Mouse (Mus musculus): ENCODE data around the gene Pkhd1. TPM values are rescaled to one million over a fixed set of nuclear protein-coding genes. Genes with fewer than 3 reads are reported as not detected.

Pkhd1 gene
- polyA plus RNA-seq, 1 experiment from 2014 or later = not detected

DNA sequence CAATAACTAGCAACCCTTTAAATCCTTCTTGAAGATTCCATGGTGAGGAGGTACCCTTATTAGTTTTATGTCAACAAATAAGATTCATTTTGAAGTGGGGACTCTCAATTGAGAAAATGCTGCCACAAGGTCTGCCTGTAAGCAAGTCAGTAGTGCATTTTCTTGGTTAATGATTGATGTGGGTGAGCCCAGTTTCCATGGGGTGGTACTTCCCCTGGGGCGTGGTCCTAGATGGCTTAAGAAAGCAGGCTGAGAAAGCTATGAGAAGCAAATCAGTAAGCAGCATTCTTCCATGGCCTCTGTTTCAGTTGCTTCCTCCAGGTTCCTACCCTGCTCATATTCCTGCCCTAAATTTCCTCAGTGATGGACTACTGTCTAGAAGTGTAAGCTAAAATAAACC is 253.4 kb downstream of the Pkhd1 start:
- H3K36me3 ChIP-seq = no peaks in the 10 kb centered on the region
- no peaks in the 10 kb centered on the region for H3K27me3 ChIP-seq
- H3K27ac ChIP-seq = no peak overlapping the region
- H3K4me1 ChIP-seq (replicated peaks) = no peaks in the 10 kb centered on the region
- no peak for ATAC-seq (ENCODE audit: low FRiP score)
- H3K9ac ChIP-seq = no peak overlapping the region
- H3K4me2 ChIP-seq = no peak overlapping the region
- no peaks in the 10 kb centered on the region for H3K9me3 ChIP-seq
- 73% methylated on average over 1 of the region's 1 CpGs for WGBS
- no peak overlapping the region for H3K4me3 ChIP-seq

DNA sequence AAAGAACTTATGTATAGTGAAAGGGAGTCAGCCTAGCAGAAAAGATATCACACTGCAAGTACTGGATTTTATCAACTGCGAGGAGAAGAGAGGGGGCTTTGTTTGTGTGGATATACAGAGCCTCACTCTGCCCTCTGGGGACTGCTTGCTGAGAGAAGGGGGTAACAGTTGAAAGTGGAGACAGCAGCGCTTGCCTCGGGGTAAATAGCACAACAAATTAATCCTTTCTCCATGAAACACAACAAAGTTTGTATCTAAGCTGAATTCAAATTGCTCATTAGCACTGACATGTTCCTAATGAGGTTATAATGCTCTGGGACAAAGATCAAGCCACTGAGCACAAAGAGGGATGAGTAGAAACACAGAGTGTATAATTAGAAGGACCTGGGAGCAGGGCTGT is 273.2 kb downstream of the Pkhd1 start:
- no peak for ATAC-seq (ENCODE audit: low FRiP score)
- Histone ChIP-seq H3K9me3 (no peaks in the 10 kb centered on the region), H3K4me3 (no peak overlapping the region), H3K9ac (no peak overlapping the region), H3K4me1 (replicated peaks) (peaks cover 7% of the 10 kb centered on the region; the same call in 1 of the 2 replicates), H3K27ac (no peak overlapping the region), H3K4me2 (no peak overlapping the region), H3K36me3 (no peaks in the 10 kb centered on the region), H3K27me3 (no peaks in the 10 kb centered on the region)
- 42% methylated on average over 3 of the region's 3 CpGs for WGBS

DNA sequence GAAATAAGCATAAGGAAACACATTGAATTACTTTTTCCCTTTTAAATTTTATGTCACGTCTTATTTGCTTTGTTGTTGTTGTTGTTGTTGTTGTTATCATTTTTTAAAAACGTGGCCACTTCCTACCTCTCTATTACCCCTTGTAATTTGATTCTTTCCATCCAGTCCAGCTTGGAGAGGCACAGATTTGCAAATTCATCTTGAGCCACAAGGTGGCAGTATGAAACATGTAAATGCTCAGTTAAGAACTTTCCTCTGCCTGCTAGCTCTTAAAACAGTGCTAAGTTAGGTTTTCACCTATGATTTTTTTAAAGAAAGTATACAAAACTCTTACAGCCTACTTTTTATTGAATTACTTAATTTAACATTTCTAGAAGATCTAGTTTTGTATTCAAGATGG is 306.4 kb downstream of the Pkhd1 start:
- ATAC-seq (ENCODE audit: low FRiP score) = no peak
- peaks cover 30% of the 10 kb centered on the region for H3K27me3 ChIP-seq
- H3K4me3 ChIP-seq = no peak overlapping the region
- WGBS = 4% methylated on average over 2 of the region's 2 CpGs
- H3K36me3 ChIP-seq = no peaks in the 10 kb centered on the region
- no peaks in the 10 kb centered on the region for H3K9me3 ChIP-seq
- H3K27ac ChIP-seq = no peak overlapping the region
- no peak overlapping the region for H3K9ac ChIP-seq
- no peak overlapping the region for H3K4me2 ChIP-seq
- no peaks in the 10 kb centered on the region for H3K4me1 ChIP-seq (replicated peaks)

DNA sequence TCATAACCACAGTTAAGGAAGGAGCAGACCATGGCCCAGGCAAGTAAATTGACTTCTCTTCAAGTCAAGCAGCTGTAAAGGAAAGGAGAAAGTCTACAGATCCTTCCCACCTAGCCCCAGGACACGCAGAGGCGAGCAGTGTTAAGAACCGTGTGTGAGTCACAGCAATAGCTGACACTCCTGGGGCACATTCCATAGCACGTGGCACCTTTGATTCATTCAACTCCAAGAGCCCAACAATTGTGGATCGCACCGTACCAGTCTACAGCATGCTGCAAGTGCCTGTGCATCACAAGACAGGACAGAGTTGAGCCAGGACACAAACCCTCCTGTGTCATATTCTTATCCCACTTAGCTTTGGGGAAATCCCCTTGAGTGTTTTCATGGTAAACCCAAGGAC is 306.9 kb downstream of the Pkhd1 start:
- H3K4me1 ChIP-seq (replicated peaks) = no peaks in the 10 kb centered on the region
- ATAC-seq (ENCODE audit: low FRiP score) = no peak
- no peak overlapping the region for H3K4me2 ChIP-seq
- no peak overlapping the region for H3K4me3 ChIP-seq
- H3K36me3 ChIP-seq = no peaks in the 10 kb centered on the region
- no peaks in the 10 kb centered on the region for H3K9me3 ChIP-seq
- H3K27ac ChIP-seq = no peak overlapping the region
- H3K27me3 ChIP-seq = peaks cover 33% of the 10 kb centered on the region
- 74% methylated on average over 6 of the region's 6 CpGs for WGBS
- no peak overlapping the region for H3K9ac ChIP-seq

DNA sequence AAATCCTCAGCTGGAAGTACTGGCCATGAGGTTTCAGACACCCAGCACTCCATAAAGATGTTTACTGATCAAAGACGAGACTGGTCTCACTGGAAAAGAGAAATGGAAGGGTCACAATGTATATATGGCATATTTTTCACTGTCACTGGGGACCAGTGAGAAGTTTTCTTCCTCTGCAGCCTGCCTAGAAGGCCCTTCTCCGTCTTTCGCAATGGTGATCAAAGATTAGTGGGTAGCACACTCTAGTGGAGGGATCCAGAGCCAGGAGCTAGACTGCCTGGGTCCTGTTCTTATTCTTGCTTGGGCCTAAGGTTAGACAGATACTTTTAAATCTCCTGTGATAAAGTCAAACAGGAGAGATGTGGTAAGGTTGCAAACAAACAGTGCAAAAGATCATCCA is 311.7 kb downstream of the Pkhd1 start:
- no peaks in the 10 kb centered on the region for H3K9me3 ChIP-seq
- ATAC-seq (ENCODE audit: low FRiP score) = no peak
- H3K4me3 ChIP-seq = no peak overlapping the region
- peaks cover 36% of the 10 kb centered on the region for H3K27me3 ChIP-seq
- no peak overlapping the region for H3K9ac ChIP-seq
- H3K36me3 ChIP-seq = no peaks in the 10 kb centered on the region
- no peak overlapping the region for H3K4me2 ChIP-seq
- no peak overlapping the region for H3K27ac ChIP-seq
- 40% methylated on average over 3 of the region's 3 CpGs for WGBS
- peaks cover 20% of the 10 kb centered on the region for H3K4me1 ChIP-seq (replicated peaks)

DNA sequence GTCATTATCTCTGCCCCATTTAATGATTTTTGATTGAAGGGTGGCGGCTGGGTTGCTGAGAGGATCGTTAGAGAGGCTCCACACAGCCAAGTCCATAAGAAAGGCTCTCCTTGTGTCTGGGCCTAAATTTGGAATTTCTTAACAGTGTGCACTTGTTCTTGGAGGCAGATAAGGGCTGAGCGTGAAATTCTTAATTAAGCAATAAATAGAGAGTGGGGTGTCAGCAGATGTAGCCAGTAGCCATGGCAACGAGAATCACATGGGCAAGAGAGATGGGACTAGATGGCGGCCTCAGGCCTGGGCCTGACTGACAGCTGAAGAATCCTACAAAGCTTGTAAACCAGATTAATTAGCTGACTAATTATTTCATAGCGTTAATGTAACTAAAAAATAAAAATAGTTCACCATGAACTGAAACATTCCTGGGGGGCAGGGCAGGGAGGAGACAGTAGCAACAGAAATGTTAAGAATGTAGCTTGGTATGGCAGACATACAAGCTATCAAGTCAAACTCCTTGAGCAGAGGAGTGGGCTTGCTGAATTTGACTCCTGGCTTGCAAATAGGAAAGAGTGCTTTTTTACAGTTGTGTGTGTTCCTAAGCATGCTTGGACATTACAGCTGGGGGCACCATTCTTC is 314.8 kb downstream of the Pkhd1 start:
- 15% methylated on average over 6 of the region's 6 CpGs for WGBS
- H3K27me3 ChIP-seq = peaks cover 34% of the 10 kb centered on the region

DNA sequence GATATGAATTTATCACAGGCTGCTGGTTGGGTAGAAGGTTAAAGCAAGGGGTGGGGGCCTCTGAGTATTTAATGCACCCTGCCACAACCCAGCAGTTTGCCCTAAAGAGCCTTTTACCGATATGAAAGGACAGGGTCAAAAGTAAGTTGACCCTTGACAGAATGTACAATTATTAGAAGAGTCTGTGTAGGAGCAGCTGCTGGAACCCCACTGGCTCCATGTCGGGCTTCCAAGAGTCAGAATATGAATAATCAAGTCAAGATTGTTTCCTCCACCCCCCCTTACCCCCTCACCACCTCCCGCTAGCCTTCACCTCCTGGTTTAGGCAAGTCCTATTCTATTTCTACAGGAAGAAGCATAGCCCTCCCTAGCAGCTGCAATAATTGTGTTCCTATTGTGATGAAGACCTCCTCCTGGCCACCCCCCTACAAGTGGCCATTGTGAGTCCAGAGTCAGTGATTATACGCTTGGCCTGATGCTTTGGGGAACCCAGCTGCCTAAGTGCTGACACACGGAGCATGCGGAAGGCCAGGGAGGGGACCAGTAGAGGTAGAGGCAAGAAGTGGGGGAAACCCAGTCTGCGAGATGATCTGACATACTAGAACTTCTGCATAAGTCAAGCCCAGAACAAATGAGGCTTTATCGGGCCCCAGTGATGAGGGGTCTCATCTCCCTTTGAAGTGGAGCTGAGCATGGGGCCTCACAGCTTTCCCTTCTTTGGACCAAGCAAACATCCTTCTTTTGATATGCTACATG is 315.5 kb downstream of the Pkhd1 start:
- peak; percentile 92 for ATAC-seq (ENCODE audit: low FRiP score)

More for the DNA sequence above, 314.8 kb downstream of the Pkhd1 start:
- Histone ChIP-seq H3K4me1 (replicated peaks) (peaks cover 20% of the 10 kb centered on the region), H3K4me3 (no peak overlapping the region), H3K27ac (0 out of 2 replicates have a peak overlapping the region, but pooled peaks have one; percentile 30), H3K9ac (no peak overlapping the region), H3K9me3 (no peaks in the 10 kb centered on the region), H3K4me2 (no peak overlapping the region), H3K36me3 (no peaks in the 10 kb centered on the region)
- ATAC-seq (ENCODE audit: low FRiP score) = peak; percentile 90

DNA sequence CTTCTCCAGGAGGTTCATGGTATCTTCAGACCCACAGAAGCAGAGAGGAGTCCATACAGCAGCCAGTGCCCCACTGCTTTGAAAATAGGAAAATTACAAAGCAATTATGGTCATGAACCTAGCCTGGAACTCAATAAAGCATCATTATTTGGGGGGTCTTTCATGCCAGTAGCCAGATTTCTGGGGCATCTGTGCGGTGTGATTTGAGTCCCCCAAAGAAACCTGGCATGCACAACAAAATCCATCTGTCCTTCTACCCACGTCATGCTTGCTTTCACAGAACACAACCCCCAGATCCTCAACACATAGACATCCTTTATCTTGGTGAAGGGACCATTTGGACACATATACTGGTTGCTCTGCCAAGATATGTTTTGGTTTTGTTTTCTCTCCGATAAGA is 316.2 kb downstream of the Pkhd1 start:
- Histone ChIP-seq H3K9me3 (no peaks in the 10 kb centered on the region), H3K4me3 (no peak overlapping the region), H3K27me3 (peaks cover 30% of the 10 kb centered on the region), H3K27ac (no peak overlapping the region), H3K4me2 (no peak overlapping the region), H3K4me1 (replicated peaks) (peaks cover 20% of the 10 kb centered on the region), H3K36me3 (no peaks in the 10 kb centered on the region), H3K9ac (no peak overlapping the region)
- WGBS = 28% methylated on average over 3 of the region's 3 CpGs
- no peak for ATAC-seq (ENCODE audit: low FRiP score)

More for the DNA sequence above, 315.5 kb downstream of the Pkhd1 start:
- H3K4me3 ChIP-seq = no peak overlapping the region
- H3K4me2 ChIP-seq = no peak overlapping the region
- peaks cover 31% of the 10 kb centered on the region for H3K27me3 ChIP-seq
- H3K9me3 ChIP-seq = no peaks in the 10 kb centered on the region
- 0 out of 2 replicates have a peak overlapping the region, but pooled peaks have one; percentile 30 for H3K27ac ChIP-seq
- H3K9ac ChIP-seq = no peak overlapping the region
- H3K36me3 ChIP-seq = no peaks in the 10 kb centered on the region
- peaks cover 20% of the 10 kb centered on the region for H3K4me1 ChIP-seq (replicated peaks)
- 9% methylated on average over 8 of the region's 8 CpGs for WGBS

DNA sequence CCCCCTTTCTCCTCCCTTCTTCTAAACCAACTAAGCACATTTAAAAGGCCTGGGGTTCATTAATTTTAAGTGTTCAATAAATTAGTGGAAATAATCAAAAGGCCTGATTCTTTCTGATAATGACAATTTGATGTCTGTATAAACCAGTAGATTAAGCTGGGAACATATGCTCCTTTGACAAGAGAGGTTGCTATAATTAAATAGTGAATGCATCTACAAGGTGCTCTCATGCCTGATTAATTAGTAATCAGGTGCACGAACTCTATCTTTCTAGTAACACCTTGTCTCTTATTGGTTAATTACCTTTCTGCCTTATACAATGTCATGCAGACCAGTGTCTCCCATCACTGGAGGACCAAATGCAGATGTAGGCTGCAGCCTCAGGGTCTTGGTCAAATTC is 329.2 kb downstream of the Pkhd1 start:
- no peak overlapping the region for H3K27ac ChIP-seq
- H3K4me2 ChIP-seq = no peak overlapping the region
- H3K36me3 ChIP-seq = no peaks in the 10 kb centered on the region
- ATAC-seq (ENCODE audit: low FRiP score) = no peak; the same call in 1 of the 2 replicates
- no peaks in the 10 kb centered on the region for H3K9me3 ChIP-seq
- H3K27me3 ChIP-seq = no peaks in the 10 kb centered on the region
- H3K4me1 ChIP-seq (replicated peaks) = no peaks in the 10 kb centered on the region
- no peak overlapping the region for H3K4me3 ChIP-seq
- no peak overlapping the region for H3K9ac ChIP-seq
- 68% methylated on average over 1 of the region's 1 CpGs for whole genome bisulfite sequencing

DNA sequence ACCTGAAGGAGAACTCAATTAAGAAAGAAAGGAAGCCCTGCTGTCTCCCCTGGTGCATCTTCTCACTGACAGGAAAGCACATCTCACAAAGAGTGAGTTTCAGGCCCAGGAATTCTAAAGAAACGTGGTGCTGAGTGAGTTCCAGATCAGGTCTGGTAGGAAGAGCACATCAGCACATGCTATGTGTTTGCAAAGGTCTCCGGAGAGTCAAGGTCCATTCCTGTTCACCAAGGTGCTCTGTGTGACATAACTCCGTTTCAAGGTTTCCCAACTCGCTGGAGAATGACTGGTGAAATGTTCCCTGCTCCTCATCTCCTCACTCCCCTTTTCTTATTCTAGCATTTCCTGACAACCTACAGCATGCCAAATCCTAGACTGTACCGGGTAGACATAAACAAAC is 357.5 kb downstream of the Pkhd1 start:
- no peak for ATAC-seq (ENCODE audit: low FRiP score)
- no peaks in the 10 kb centered on the region for H3K36me3 ChIP-seq
- no peak overlapping the region for H3K9ac ChIP-seq
- no peaks in the 10 kb centered on the region for H3K4me1 ChIP-seq (replicated peaks)
- no peak overlapping the region for H3K27ac ChIP-seq
- H3K9me3 ChIP-seq = no peaks in the 10 kb centered on the region
- H3K4me2 ChIP-seq = no peak overlapping the region
- H3K27me3 ChIP-seq = no peaks in the 10 kb centered on the region
- 72% methylated on average over 5 of the region's 5 CpGs for WGBS
- H3K4me3 ChIP-seq = no peak overlapping the region

DNA sequence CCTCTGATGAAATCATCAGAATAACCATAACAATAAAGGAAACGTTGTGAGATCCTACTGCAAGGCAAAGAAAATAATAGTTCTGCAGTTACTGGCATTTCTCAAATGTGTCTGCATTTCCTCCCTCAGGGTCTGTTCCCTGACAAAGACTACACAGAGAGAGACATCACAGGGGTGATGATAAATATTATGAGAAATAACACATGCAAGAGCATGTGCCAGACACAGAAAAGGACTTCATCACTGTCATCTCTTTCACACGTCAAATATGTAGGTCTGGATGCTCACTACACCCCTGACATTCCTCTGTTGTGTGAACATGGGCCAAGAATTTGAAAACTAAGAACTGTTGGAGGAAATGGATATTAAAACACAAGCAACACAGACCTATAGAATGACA is 369.7 kb downstream of the Pkhd1 start:
- ATAC-seq (ENCODE audit: low FRiP score) = no peak
- Histone ChIP-seq H3K4me1 (replicated peaks) (no peaks in the 10 kb centered on the region), H3K27ac (no peak overlapping the region), H3K36me3 (no peaks in the 10 kb centered on the region), H3K9me3 (no peaks in the 10 kb centered on the region), H3K4me2 (no peak overlapping the region), H3K27me3 (no peaks in the 10 kb centered on the region), H3K4me3 (no peak overlapping the region), H3K9ac (no peak overlapping the region)
- WGBS = 65% methylated on average over 2 of the region's 2 CpGs

DNA sequence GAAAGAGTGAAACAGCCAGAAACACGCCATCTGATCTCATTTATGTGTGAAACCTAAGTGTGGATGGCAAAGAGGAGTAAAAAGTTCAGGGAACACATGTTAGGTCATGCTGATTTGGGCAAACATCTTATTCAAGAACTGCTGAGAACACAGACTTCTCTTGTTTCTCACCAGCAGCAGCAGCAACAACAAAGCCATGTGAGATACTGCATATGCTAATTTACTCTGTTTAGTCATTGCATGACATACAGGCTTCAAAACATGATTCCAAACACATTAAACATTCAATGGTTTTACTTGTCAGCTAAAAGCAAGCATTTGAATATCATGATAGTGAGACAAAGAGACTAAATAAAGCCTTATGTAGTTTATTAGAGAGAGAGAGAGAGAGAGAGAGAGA is 401.2 kb downstream of the Pkhd1 start:
- no peaks in the 10 kb centered on the region for H3K27me3 ChIP-seq
- no peak overlapping the region for H3K27ac ChIP-seq
- no peaks in the 10 kb centered on the region for H3K36me3 ChIP-seq
- no peak overlapping the region for H3K4me2 ChIP-seq
- ATAC-seq (ENCODE audit: low FRiP score) = no peak
- H3K9ac ChIP-seq = no peak overlapping the region
- H3K4me1 ChIP-seq (replicated peaks) = no peaks in the 10 kb centered on the region
- no peaks in the 10 kb centered on the region for H3K9me3 ChIP-seq
- WGBS = 67% methylated on average over 1 of the region's 1 CpGs
- H3K4me3 ChIP-seq = no peak overlapping the region

DNA sequence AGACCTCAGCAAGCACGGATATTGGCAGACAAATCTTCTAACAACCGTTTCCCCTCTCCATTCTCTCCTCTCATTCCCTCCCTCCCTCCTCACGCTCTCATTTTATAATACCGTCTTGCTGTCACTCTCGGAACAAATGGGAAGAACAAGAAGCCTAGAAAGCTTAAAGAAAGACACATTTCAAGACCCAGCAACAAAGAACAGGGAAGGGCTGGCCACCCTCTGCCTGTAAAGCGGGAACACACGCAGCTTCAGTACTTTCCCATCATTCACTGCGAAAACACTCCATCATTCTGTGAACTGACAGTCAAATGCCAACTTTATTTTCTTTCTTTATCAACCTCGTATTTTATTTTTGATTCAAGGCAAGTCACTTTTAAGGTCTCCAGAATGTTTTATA is 427.4 kb downstream of the Pkhd1 start:
- no peaks in the 10 kb centered on the region for H3K9me3 ChIP-seq
- H3K36me3 ChIP-seq = no peaks in the 10 kb centered on the region
- H3K9ac ChIP-seq = no peak overlapping the region
- 15% methylated on average over 9 of the region's 9 CpGs for WGBS
- H3K27ac ChIP-seq = no peak overlapping the region
- ATAC-seq (ENCODE audit: low FRiP score) = no peak
- H3K4me2 ChIP-seq = peak overlapping the region; percentile 36
- peak overlapping the region; percentile 11; the same call in 1 of the 2 replicates for H3K4me3 ChIP-seq
- no peaks in the 10 kb centered on the region for H3K27me3 ChIP-seq
- no peaks in the 10 kb centered on the region for H3K4me1 ChIP-seq (replicated peaks)

All from hindbrain, embryonic 13.5 days (tissue).